Mouse (Mus musculus) brain, embryonic 14.5 days (tissue): ENCODE measurements around the gene Tmem206.

ENCODE experiments used
- CTCF ChIP-seq: fragments of 200-500 bp; IDR thresholded peaks from 2 replicates; pipeline ENCODE4 v1.5.1; 2012; ENCODE audit warnings: inconsistent platforms, mild to moderate bottlenecking, moderate library complexity, borderline replicate concordance; ENCODE audit not compliant: insufficient read depth, insufficient read length; ENCODE audit errors: extremely low read depth
- POLR2A ChIP-seq: fragments of 200-500 bp; IDR thresholded peaks from 2 replicates; pipeline ENCODE4 v1.6.1; 2012; ENCODE audit warnings: mild to moderate bottlenecking, inconsistent platforms, borderline replicate concordance; ENCODE audit not compliant: poor library complexity, insufficient read depth, insufficient read length, severe bottlenecking; ENCODE audit errors: extremely low read depth

GRCm38 (mm10) chr1:191393536-191393935 lies 67.8 kb downstream of the Tmem206 start:
- TF ChIP-seq CTCF: no peak
- TF ChIP-seq POLR2A: no peak
